Mouse (Mus musculus) frontal cortex, postnatal 10 days (tissue): ENCODE results near the gene Vmn1r212.
"Not testable (repeated sequence)": the region's sequence is repeated elsewhere in the genome, so short reads cannot be mapped to it uniquely, and the experiment has no call there.

Source experiments
- DNase-seq, 2 experiments: peaks; one replicate each; pipeline ENCODE4 v3.0.0; 2022; ENCODE audit warnings: low spot score in 2 of 2, mixed read lengths in 1 of 2

Gene Vmn1r212

GRCm38 (mm10) chr13:22884105-22884504 lies at the start of gene Vmn1r212:
Gene Vmn1r212 (minus strand): TSS chr13:22884205.
- no peak for DNase-seq

- DNase-seq = no peak
Observed at GRCm38 (mm10) chr13:22879257-22879656, 4.7 kb downstream of the Vmn1r212 start.

GRCm38 (mm10) chr13:22857461-22857860 lies 26.5 kb downstream of the Vmn1r212 start, which contains the start of gene Vmn1r211:
Gene Vmn1r211 (minus strand): TSS chr13:22857561.
- DNase-seq = no peak

- DNase-seq = no peak
Observed at GRCm38 (mm10) chr13:22854760-22855159, 29.2 kb downstream of the Vmn1r212 start.

GRCm38 (mm10) chr13:22846798-22847197 lies 37.2 kb downstream of the Vmn1r212 start:
- DNase-seq = no peak

GRCm38 (mm10) chr13:22844304-22844703 lies 39.7 kb downstream of the Vmn1r212 start:
- not testable (repeated sequence) for DNase-seq
